Mouse (Mus musculus): ENCODE data around the gene Nup153. TPM values are rescaled to one million over a fixed set of nuclear protein-coding genes. Genes with fewer than 3 reads are reported as not detected.

Nup153 gene
- polyA plus RNA-seq, 1 experiment from 2014 or later: 31.8 TPM

Other genes with a start within 250 kb of the Nup153 start
- 31.6 and 35.1 TPM in 2 replicates for gene Cap2, start 226.1 kb downstream of the Nup153 start, polyA plus RNA-seq (2014; fragmentation: Nextera tagmentation; extraction: Ambion mirVana)
- gene Fam8a1, start 58.4 kb downstream of the Nup153 start, polyA plus RNA-seq (2014; fragmentation: Nextera tagmentation; extraction: Ambion mirVana): 13.3 and 14.6 TPM in 2 replicates
- gene Kif13a, start 201.9 kb upstream of the Nup153 start, polyA plus RNA-seq (2014; fragmentation: Nextera tagmentation; extraction: Ambion mirVana): 24.0 and 25.2 TPM in 2 replicates